Comparison of ENCODE assay signal across 8 mouse cellular contexts in the genomic region with DNA sequence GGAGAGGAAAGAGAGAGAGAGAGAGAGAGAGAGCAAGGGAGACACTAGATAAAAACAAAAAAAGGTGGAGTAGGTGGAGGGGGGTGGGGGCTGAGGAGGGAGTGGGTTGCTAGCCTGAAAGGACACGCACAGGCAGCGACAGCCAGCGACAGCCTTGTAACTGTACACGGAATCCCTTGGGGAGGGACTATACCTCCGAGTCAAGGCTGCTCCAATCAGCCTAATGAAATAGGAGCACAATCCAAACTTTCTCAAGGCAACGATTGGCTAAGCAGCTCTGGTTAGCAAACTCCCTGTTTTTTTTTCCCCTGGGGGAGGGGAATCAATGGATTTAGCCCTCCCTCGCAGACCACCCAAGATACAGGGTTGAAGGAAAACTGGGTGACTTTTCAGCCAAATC.
DNase-seq lines count a peak whose midpoint lies in the region; ATAC-seq and TF ChIP-seq lines count a peak whose summit lies in the region.

No protein-coding gene starts in this region.

- H3K9me3 ChIP-seq in heart, embryonic 11.5 days (replicated peaks; ENCODE audit: control insufficient read depth, low read length) = no peaks in the 10 kb centered on the region
- no peaks in the 10 kb centered on the region for H3K9me3 ChIP-seq in limb, embryonic 11.5 days (ENCODE audit: control insufficient read depth, low read length)

- peak overlapping the region; percentile 76; the same call in 1 of the 2 replicates for H3K27ac ChIP-seq in layer of hippocampus, adult 2 months
- peak overlapping the region; percentile 75 for H3K27ac ChIP-seq in cerebellum, adult 2 months (ENCODE audit: insufficient read depth, low read length)
- peak overlapping the region; percentile 89 for H3K27ac ChIP-seq in heart, embryonic 11.5 days (ENCODE audit: low read depth, low read length)
- H3K27ac ChIP-seq in limb, embryonic 11.5 days (replicated peaks; ENCODE audit: low read depth, low read length) = no peak overlapping the region

- peaks cover 18% of the 10 kb centered on the region; the same call in 1 of the 2 replicates for H3K4me1 ChIP-seq in cerebellum, adult 2 months (ENCODE audit: control insufficient read depth, insufficient read depth, low read length)
- peaks cover 14% of the 10 kb centered on the region; the same call in 1 of the 2 replicates for H3K4me1 ChIP-seq in heart, embryonic 11.5 days (ENCODE audit: control insufficient read depth, insufficient read depth, low read length)
- peaks cover 7% of the 10 kb centered on the region; the same call in 1 of the 2 replicates for H3K4me1 ChIP-seq in limb, embryonic 11.5 days (ENCODE audit: control insufficient read depth, insufficient read depth, low read length)

- 4% methylated on average over 7 of the region's 7 CpGs for WGBS in cerebellum, adult 2 months
- WGBS in heart, embryonic 11.5 days (ENCODE audit: insufficient replicate concordance) = 1% methylated on average over 7 of the region's 7 CpGs
- WGBS in limb, embryonic 11.5 days = 1% methylated on average over 7 of the region's 7 CpGs

- peak overlapping the region; percentile 85 for H3K9ac ChIP-seq in heart, embryonic 11.5 days (ENCODE audit: low read depth, low read length)
- no peak overlapping the region; the same call in 1 of the 2 replicates for H3K9ac ChIP-seq in limb, embryonic 11.5 days (ENCODE audit: low read length)

- H3K36me3 ChIP-seq in heart, embryonic 11.5 days (ENCODE audit: control insufficient read depth, insufficient read depth, low read length) = no peaks in the 10 kb centered on the region
- H3K36me3 ChIP-seq in limb, embryonic 11.5 days (ENCODE audit: control insufficient read depth, insufficient read depth, low read length) = no peaks in the 10 kb centered on the region

- no peaks in the 10 kb centered on the region for H3K27me3 ChIP-seq in cerebellum, adult 2 months (ENCODE audit: control insufficient read depth, insufficient read depth, low read length)
- H3K27me3 ChIP-seq in heart, embryonic 11.5 days (ENCODE audit: control insufficient read depth, insufficient read depth, low read length) = no peaks in the 10 kb centered on the region
- peaks cover 9% of the 10 kb centered on the region; the same call in 1 of the 2 replicates for H3K27me3 ChIP-seq in limb, embryonic 11.5 days (ENCODE audit: control insufficient read depth, insufficient read depth, low read length)

- TF ChIP-seq CTCF in layer of hippocampus, adult 2 months (conservative IDR thresholded peaks at IDR 0.05) = no peak
- no peak for TF ChIP-seq CTCF in cerebellum, adult 2 months (IDR thresholded peaks at IDR 0.05; ENCODE audit: borderline replicate concordance, insufficient read depth, low read depth, low read length)

- no peak for TF ChIP-seq POLR2A in cerebellum, adult 2 months (IDR thresholded peaks at IDR 0.05; ENCODE audit: borderline replicate concordance, insufficient read depth, low read length)

- H3K4me2 ChIP-seq in heart, embryonic 11.5 days = peak overlapping the region; percentile 94
- peak overlapping the region; percentile 99 for H3K4me2 ChIP-seq in limb, embryonic 11.5 days (ENCODE audit: low read depth, severe bottlenecking)

- peak in 1 of 2 experiments; percentile 22 for DNase-seq in layer of hippocampus, adult 2 months (ENCODE audit: low spot score in 2 of 2)
- DNase-seq in layer of hippocampus, adult 11-12 months (ENCODE audit: low spot score) = no peak
- DNase-seq in cerebellum, adult 2 months = peak in 1 of 2 experiments; percentile 56
- no peak for DNase-seq in limb, embryonic 11.5 days (ENCODE audit: low spot score)
- peak; percentile 76 for DNase-seq in mesoderm, embryonic 11.5 days (ENCODE audit: low read depth, low spot score)
- peak; percentile 63 for DNase-seq in testis, postnatal 10 days (ENCODE audit: low spot score)
- DNase-seq in T-cell, adult 2 months (ENCODE audit: low spot score) = no peak

- ATAC-seq in heart, embryonic 11.5 days (replicated peaks; ENCODE audit: insufficient number of reproducible peaks, low FRiP score, low TSS enrichment) = peak; percentile 74
- ATAC-seq in limb, embryonic 11.5 days (ENCODE audit: insufficient number of reproducible peaks, low FRiP score, low TSS enrichment, low read depth) = peak; percentile 87

- peak overlapping the region; percentile 64 for H3K4me3 ChIP-seq in layer of hippocampus, adult 2 months
- H3K4me3 ChIP-seq in cerebellum, adult 2 months (replicated peaks; ENCODE audit: insufficient read depth, low read depth, low read length) = peak overlapping the region; percentile 61
- peak overlapping the region; percentile 80 for H3K4me3 ChIP-seq in heart, embryonic 11.5 days (ENCODE audit: low read depth, low read length)
- H3K4me3 ChIP-seq in limb, embryonic 11.5 days (ENCODE audit: low read depth, low read length) = peak overlapping the region; percentile 59

Comparison
In these comparisons a context has a peak if more than half of its experiments do, and no peak if none do; other contexts are left out.
1. DNase-seq: peak in mesoderm, embryonic 11.5 days (single experiment) and testis, postnatal 10 days (single experiment); none in layer of hippocampus, adult 11-12 months (single experiment), limb, embryonic 11.5 days (single experiment) and T-cell, adult 2 months (single experiment).
2. Peak in every context shown above with its lines, with median percentiles within 50 percentile points of each other: H3K4me3 ChIP-seq.